Comparison of ENCODE assay signal across 14 mouse cellular contexts in the genomic region with DNA sequence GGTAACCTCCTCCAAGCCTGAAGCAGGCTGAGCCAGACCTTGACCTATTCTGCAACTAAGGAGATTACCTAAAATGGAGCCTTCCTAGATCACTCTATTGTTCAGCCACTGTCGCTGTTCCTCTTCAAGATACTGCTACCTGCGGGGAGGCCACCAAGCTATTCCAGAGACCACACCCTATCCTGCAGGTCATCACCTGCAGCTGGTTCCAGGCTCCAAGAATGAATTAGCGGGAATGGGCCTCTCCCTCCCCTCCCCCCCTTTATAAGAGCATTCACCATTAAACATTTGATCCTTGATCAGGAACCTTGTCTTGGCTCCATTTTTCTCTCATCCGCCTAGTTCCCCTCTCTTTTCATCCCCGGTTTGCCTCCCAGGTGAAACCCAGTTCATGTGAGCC. TPM values are rescaled to one million over a fixed set of nuclear protein-coding genes. Genes with fewer than 3 reads are reported as not detected.
"Had no signal": no experiment of that assay in that cellular context is flagged by ENCODE, and none has a peak within 500 bp of the region (broad histone marks: within the 10 kb centered on the region; RNA-seq: fewer than 3 reads in every experiment).

No protein-coding gene starts in this region.

RNA-seq across cellular contexts. Expression of a gene that starts 29.4 kb away (rescaled TPM):
- polyA plus RNA-seq: lung, embryonic 14.5 days; midbrain, embryonic 10.5 days; midbrain, embryonic 12.5 days; neural tube, embryonic 11.5 days; stomach, embryonic 14.5 days had no signal

RNA-seq across cellular contexts. Expression of a gene that starts 38.9 kb away (rescaled TPM):
- polyA plus RNA-seq: lung, embryonic 14.5 days; lung, embryonic 16.5 days; midbrain, embryonic 10.5 days; midbrain, embryonic 12.5 days; midbrain, embryonic 14.5 days; midbrain, embryonic 16.5 days; myocyte; neural tube, embryonic 11.5 days; neural tube, embryonic 13.5 days; neural tube, embryonic 15.5 days; small intestine, adult 2 months; stomach, embryonic 14.5 days; stomach, embryonic 16.5 days; thymus, postnatal 0 days had no signal

RNA-seq across cellular contexts. Expression of a gene that starts 38.9 kb away (rescaled TPM):
- polyA plus RNA-seq: lung, embryonic 14.5 days; lung, embryonic 16.5 days; midbrain, embryonic 10.5 days; midbrain, embryonic 12.5 days; midbrain, embryonic 14.5 days; midbrain, embryonic 16.5 days; myocyte; neural tube, embryonic 11.5 days; neural tube, embryonic 13.5 days; neural tube, embryonic 15.5 days; small intestine, adult 2 months; stomach, embryonic 14.5 days; stomach, embryonic 16.5 days had no signal
